Mouse (Mus musculus) embryonic facial prominence, embryonic 13.5 days (tissue): Measurements from ENCODE around the gene Tead3. TPM values are rescaled to one million over a fixed set of nuclear protein-coding genes. Genes with fewer than 3 reads are reported as not detected.
A peak's percentile ranks its signal among the peaks of the same experiment; 100 is the strongest.
"Not testable (repeated sequence)": the region's sequence is repeated elsewhere in the genome, so short reads cannot be mapped to it uniquely, and the experiment has no call there.

Source experiments
- ATAC-seq: fragments of 200-750 bp; cut with Nextera tagmentation; 2 replicates; pipeline ENCODE4 v1.8.0; 2017; ENCODE audit warnings: low read depth; ENCODE audit not compliant: insufficient number of reproducible peaks, insufficient read depth, low FRiP score, low TSS enrichment
- H3K27ac ChIP-seq: fragments of 300-500 bp; sonication (generic); 2 replicates; pipeline ENCODE4 v1.5.1; 2015; ENCODE audit warnings: moderate library complexity, mild to moderate bottlenecking, inconsistent platforms
- H3K27me3 ChIP-seq: fragments of 300-500 bp; sonication (generic); 2 replicates; pipeline ENCODE4 v1.6.1; 2015; ENCODE audit warnings: mild to moderate bottlenecking, inconsistent platforms
- H3K36me3 ChIP-seq: fragments of 300-500 bp; sonication (generic); 2 replicates; pipeline ENCODE4 v1.6.1; 2015; ENCODE audit warnings: mild to moderate bottlenecking, inconsistent platforms
- H3K4me1 ChIP-seq: fragments of 300-500 bp; sonication (generic); 2 replicates; pipeline ENCODE4 v1.6.1; 2015; ENCODE audit warnings: inconsistent platforms
- H3K4me2 ChIP-seq: fragments of 300-500 bp; sonication (generic); 2 replicates; pipeline ENCODE4 v1.6.1; 2015; ENCODE audit warnings: moderate library complexity, mild to moderate bottlenecking, inconsistent platforms
- H3K4me3 ChIP-seq: fragments of 300-500 bp; sonication (generic); 2 replicates; pipeline ENCODE4 v1.5.1; 2015; ENCODE audit warnings: mild to moderate bottlenecking, inconsistent platforms
- H3K9ac ChIP-seq: fragments of 300-500 bp; sonication (generic); 2 replicates; pipeline ENCODE4 v1.6.1; 2015; ENCODE audit warnings: mild to moderate bottlenecking, inconsistent platforms
- H3K9me3 ChIP-seq: fragments of 300-500 bp; sonication (generic); 2 replicates; pipeline ENCODE4 v1.6.1; 2016; ENCODE audit warnings: inconsistent platforms
- WGBS: fragments of 180-500 bp; shearing (Covaris S2); methylation state at CpG from one replicate; pipeline ENCODE4 v1.1.7; 2015; ENCODE audit warnings: mixed read lengths; 5-methylcytosine and 5-hydroxymethylcytosine counted together
- polyA plus RNA-seq: library from polyadenylated mRNA; unstranded; fragments of >200 nt; fragmentation: Nextera tagmentation; extraction: Ambion mirVana; gene quantifications from 2 replicates; pipeline ENCODE4 v1.2.1, GENCODE M21; 2015

The Tead3 gene
- polyA plus RNA-seq, 1 experiment from 2014 or later, result 18.9 TPM

- H3K4me3 ChIP-seq, result no peak overlapping the region
Measured at GRCm38 (mm10) chr17:28373821-28374220, 23.2 kb upstream of the Tead3 start.

GRCm38 (mm10) chr17:28371941-28372340, 21.3 kb upstream of the Tead3 start:
- no peak overlapping the region for H3K4me2 ChIP-seq
- no peaks in the 10 kb centered on the region for H3K36me3 ChIP-seq
- H3K4me1 ChIP-seq, result peaks cover 8% of the 10 kb centered on the region; the same call in 1 of the 2 replicates
- ATAC-seq, result no peak
- no peak overlapping the region for H3K27ac ChIP-seq
- H3K4me3 ChIP-seq, result no peak overlapping the region
- WGBS, result 86% methylated on average over 1 of the region's 1 CpGs
- H3K9ac ChIP-seq, result no peak overlapping the region
- no peaks in the 10 kb centered on the region for H3K9me3 ChIP-seq
- H3K27me3 ChIP-seq, result peaks cover 22% of the 10 kb centered on the region

More at GRCm38 (mm10) chr17:28373821-28374220, 23.2 kb upstream of the Tead3 start:
- Histone ChIP-seq H3K4me1 (peaks cover 8% of the 10 kb centered on the region; the same call in 1 of the 2 replicates), H3K4me2 (no peak overlapping the region), H3K27ac (no peak overlapping the region), H3K9me3 (no peaks in the 10 kb centered on the region), H3K27me3 (peaks cover 22% of the 10 kb centered on the region), H3K9ac (no peak overlapping the region), H3K36me3 (no peaks in the 10 kb centered on the region)
- WGBS, result 17% methylated on average over 10 of the region's 10 CpGs
- no peak for ATAC-seq

- ATAC-seq, result no peak
Measured at GRCm38 (mm10) chr17:28371286-28371685, 20.7 kb upstream of the Tead3 start.

GRCm38 (mm10) chr17:28369056-28369455, 18.4 kb upstream of the Tead3 start:
- Histone ChIP-seq H3K4me1 (peaks cover 10% of the 10 kb centered on the region), H3K9ac (no peak overlapping the region), H3K9me3 (no peaks in the 10 kb centered on the region), H3K27me3 (peaks cover 22% of the 10 kb centered on the region), H3K27ac (no peak overlapping the region), H3K4me3 (no peak overlapping the region), H3K36me3 (no peaks in the 10 kb centered on the region), H3K4me2 (no peak overlapping the region)
- 86% methylated on average over 5 of the region's 5 CpGs for WGBS
- no peak for ATAC-seq

More at GRCm38 (mm10) chr17:28371286-28371685, 20.7 kb upstream of the Tead3 start:
- Histone ChIP-seq H3K27me3 (peaks cover 22% of the 10 kb centered on the region), H3K27ac (no peak overlapping the region), H3K4me1 (peaks cover 8% of the 10 kb centered on the region; the same call in 1 of the 2 replicates), H3K9ac (no peak overlapping the region), H3K9me3 (no peaks in the 10 kb centered on the region), H3K4me2 (no peak overlapping the region), H3K36me3 (no peaks in the 10 kb centered on the region), H3K4me3 (no peak overlapping the region)
- WGBS, result 65% methylated on average over 2 of the region's 2 CpGs

- Histone ChIP-seq H3K4me1 (peaks cover 16% of the 10 kb centered on the region), H3K4me2 (peak overlapping the region; percentile 3; the same call in 1 of the 2 replicates), H3K9me3 (no peaks in the 10 kb centered on the region), H3K36me3 (no peaks in the 10 kb centered on the region), H3K27ac (no peak overlapping the region), H3K27me3 (peaks cover 25% of the 10 kb centered on the region), H3K4me3 (no peak overlapping the region), H3K9ac (no peak overlapping the region)
- WGBS, result 7% methylated on average over 13 of the region's 13 CpGs
- no peak for ATAC-seq
Measured at GRCm38 (mm10) chr17:28368449-28368848, 17.8 kb upstream of the Tead3 start.

- ATAC-seq, result no peak
- WGBS, result 27% methylated on average over 8 of the region's 8 CpGs
- Histone ChIP-seq H3K36me3 (no peaks in the 10 kb centered on the region), H3K4me1 (peaks cover 30% of the 10 kb centered on the region), H3K4me2 (peak within 1 kb of the TSS; percentile 77), H3K9ac (peak within 1 kb of the TSS; percentile 66), H3K27ac (no peak within 1 kb of the TSS), H3K9me3 (no peaks in the 10 kb centered on the region), H3K4me3 (peak within 1 kb of the TSS; percentile 39), H3K27me3 (peaks cover 35% of the 10 kb centered on the region)
Measured at GRCm38 (mm10) chr17:28365122-28365521, 14.5 kb upstream of the Tead3 start, which contains the start of gene Tulp1. Gene Tulp1, minus strand, starts transcription at chr17:28365222.

GRCm38 (mm10) chr17:28363507-28363906, 12.9 kb upstream of the Tead3 start:
- H3K4me3 ChIP-seq, result peak overlapping the region; percentile 39
- WGBS, result 21% methylated on average over 6 of the region's 6 CpGs
- H3K27me3 ChIP-seq, result peaks cover 51% of the 10 kb centered on the region
- no peaks in the 10 kb centered on the region for H3K9me3 ChIP-seq
- ATAC-seq, result no peak
- no peak overlapping the region for H3K27ac ChIP-seq
- peak overlapping the region; percentile 77 for H3K4me2 ChIP-seq
- peaks cover 30% of the 10 kb centered on the region for H3K4me1 ChIP-seq
- peak overlapping the region; percentile 64 for H3K9ac ChIP-seq
- H3K36me3 ChIP-seq, result no peaks in the 10 kb centered on the region

- no peak; the same call in 1 of the 2 replicates for ATAC-seq
- peaks cover 56% of the 10 kb centered on the region for H3K27me3 ChIP-seq
- H3K9ac ChIP-seq, result peak overlapping the region; percentile 64
- H3K4me1 ChIP-seq, result peaks cover 34% of the 10 kb centered on the region
- peak overlapping the region; percentile 77 for H3K4me2 ChIP-seq
- peak overlapping the region; percentile 39 for H3K4me3 ChIP-seq
- 2% methylated on average over 25 of the region's 25 CpGs for WGBS
- H3K9me3 ChIP-seq, result no peaks in the 10 kb centered on the region
- no peaks in the 10 kb centered on the region for H3K36me3 ChIP-seq
- H3K27ac ChIP-seq, result peak overlapping the region; percentile 40; the same call in 1 of the 2 replicates
Measured at GRCm38 (mm10) chr17:28362653-28363292, 12.2 kb upstream of the Tead3 start.

- Histone ChIP-seq H3K9ac (peak overlapping the region; percentile 64), H3K4me3 (peak overlapping the region; percentile 39), H3K27me3 (peaks cover 56% of the 10 kb centered on the region), H3K4me2 (peak overlapping the region; percentile 77), H3K9me3 (no peaks in the 10 kb centered on the region), H3K4me1 (peaks cover 34% of the 10 kb centered on the region), H3K27ac (peak overlapping the region; percentile 40; the same call in 1 of the 2 replicates), H3K36me3 (no peaks in the 10 kb centered on the region)
- no peak for ATAC-seq
- WGBS, result 33% methylated on average over 11 of the region's 11 CpGs
Measured at GRCm38 (mm10) chr17:28361921-28362652, 11.5 kb upstream of the Tead3 start.

- peaks cover 37% of the 10 kb centered on the region for H3K4me1 ChIP-seq
- H3K9me3 ChIP-seq, result no peaks in the 10 kb centered on the region
- no peak overlapping the region for H3K9ac ChIP-seq
- no peak overlapping the region for H3K27ac ChIP-seq
- no peaks in the 10 kb centered on the region for H3K36me3 ChIP-seq
- H3K4me2 ChIP-seq, result no peak overlapping the region
- no peak for ATAC-seq
- peaks cover 51% of the 10 kb centered on the region for H3K27me3 ChIP-seq
- H3K4me3 ChIP-seq, result no peak overlapping the region
- WGBS, result 80% methylated on average over 9 of the region's 9 CpGs
Measured at GRCm38 (mm10) chr17:28360531-28361277, 10.1 kb upstream of the Tead3 start.

- peaks cover 24% of the 10 kb centered on the region for H3K4me1 ChIP-seq
- H3K27me3 ChIP-seq, result peaks cover 33% of the 10 kb centered on the region
- H3K9me3 ChIP-seq, H3K27ac ChIP-seq, ATAC-seq, H3K36me3 ChIP-seq, H3K4me3 ChIP-seq, H3K4me2 ChIP-seq, H3K9ac ChIP-seq: not testable (repeated sequence)
- 15% methylated on average over 24 of the region's 24 CpGs for WGBS
Measured at GRCm38 (mm10) chr17:28358576-28359261, 8.1 kb upstream of the Tead3 start.
